Mouse (Mus musculus): ENCODE measurements around the gene C1qtnf5. TPM values are rescaled to one million over a fixed set of nuclear protein-coding genes. Genes with fewer than 3 reads are reported as not detected.

The C1qtnf5 gene
- polyA plus RNA-seq, 1 experiment from 2014 or later = 2.1 TPM

DNA sequence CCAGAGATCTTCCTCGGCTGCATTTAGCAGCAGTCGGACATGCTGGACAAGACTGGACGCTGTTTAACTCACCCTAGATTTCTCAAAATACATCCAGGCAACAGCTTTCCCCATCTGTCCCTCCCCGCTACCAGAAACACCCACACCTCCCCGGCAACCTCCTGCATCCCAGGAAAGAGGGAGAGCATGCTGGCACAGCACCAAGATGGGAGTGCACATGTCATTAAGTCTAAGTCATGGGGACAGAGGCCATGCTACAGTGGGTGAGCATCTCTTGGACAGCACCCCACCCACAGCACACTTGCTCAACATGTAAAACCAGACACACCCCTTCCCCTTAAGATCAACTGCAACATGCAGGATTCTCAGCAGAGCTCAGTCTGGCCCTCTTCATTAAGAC lies 26.1 kb upstream of the C1qtnf5 start:
- Histone ChIP-seq H3K9ac (peak overlapping the region; percentile 3; the same call in 1 of the 2 replicates), H3K4me1 (peaks cover 91% of the 10 kb centered on the region), H3K27me3 (replicated peaks) (peaks cover 9% of the 10 kb centered on the region), H3K4me3 (no peak overlapping the region), H3K4me2 (no peak overlapping the region), H3K9me3 (no peaks in the 10 kb centered on the region), H3K27ac (replicated peaks) (peak overlapping the region; percentile 82), H3K36me3 (peaks cover 4% of the 10 kb centered on the region)
- no peak for ATAC-seq (ENCODE audit: extremely low read depth, insufficient number of reproducible peaks, low FRiP score, low TSS enrichment)
- 52% methylated on average over 5 of the region's 5 CpGs for WGBS

DNA sequence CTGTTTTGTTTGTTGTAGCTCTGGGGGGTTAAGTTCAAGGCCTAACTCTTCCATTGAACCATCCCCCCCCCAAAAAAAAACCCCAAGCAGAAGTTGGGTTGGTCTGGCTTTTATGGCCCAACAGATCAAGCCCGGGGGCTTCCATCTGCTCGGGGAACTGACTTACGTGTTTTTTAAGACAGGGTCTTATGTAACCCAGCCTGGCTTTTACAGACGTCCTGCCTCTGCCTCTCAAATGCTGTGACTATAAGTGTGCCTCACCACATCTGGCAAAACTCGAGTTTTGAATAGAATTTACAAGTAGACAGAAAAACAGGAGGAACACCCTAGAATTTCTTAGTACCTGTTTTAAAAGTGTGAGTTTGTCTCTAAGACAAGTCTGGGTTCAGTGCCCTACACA lies 25.5 kb upstream of the C1qtnf5 start:
- peaks cover 91% of the 10 kb centered on the region for H3K4me1 ChIP-seq

DNA sequence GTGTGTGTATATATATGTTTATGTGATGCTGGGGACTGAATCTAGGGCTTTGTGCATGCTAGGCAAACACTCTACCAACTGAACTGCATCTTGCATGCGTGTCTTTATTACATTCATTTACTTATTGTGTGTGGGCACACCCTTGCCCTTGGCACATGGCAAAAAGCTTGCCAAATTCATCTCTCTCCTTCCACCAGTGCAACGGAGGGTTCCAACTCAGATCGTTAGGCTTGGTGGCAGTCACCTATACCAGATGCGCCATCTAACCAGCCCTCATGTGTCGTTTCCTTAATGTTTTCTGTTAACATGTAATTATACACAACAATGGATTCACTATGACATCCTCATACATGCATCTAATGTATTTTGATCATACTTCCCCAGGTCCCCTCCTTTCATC lies 24.8 kb upstream of the C1qtnf5 start:
- Histone ChIP-seq H3K27ac (replicated peaks) (peak overlapping the region; percentile 98), H3K27me3 (replicated peaks) (peaks cover 21% of the 10 kb centered on the region), H3K9ac (no peak overlapping the region), H3K4me1 (peaks cover 91% of the 10 kb centered on the region), H3K4me3 (no peak overlapping the region), H3K4me2 (no peak overlapping the region), H3K36me3 (peaks cover 2% of the 10 kb centered on the region; the same call in 1 of the 2 replicates), H3K9me3 (no peaks in the 10 kb centered on the region)
- WGBS = 88% methylated on average over 5 of the region's 5 CpGs
- ATAC-seq (ENCODE audit: extremely low read depth, insufficient number of reproducible peaks, low FRiP score, low TSS enrichment) = no peak

More for the DNA sequence above, 25.5 kb upstream of the C1qtnf5 start:
- no peak for ATAC-seq (ENCODE audit: extremely low read depth, insufficient number of reproducible peaks, low FRiP score, low TSS enrichment)
- no peak overlapping the region for H3K9ac ChIP-seq
- H3K27ac ChIP-seq (replicated peaks) = no peak overlapping the region
- no peak overlapping the region for H3K4me2 ChIP-seq
- no peak overlapping the region for H3K4me3 ChIP-seq
- 78% methylated on average over 5 of the region's 5 CpGs for WGBS
- no peaks in the 10 kb centered on the region for H3K9me3 ChIP-seq
- H3K36me3 ChIP-seq = peaks cover 2% of the 10 kb centered on the region
- peaks cover 14% of the 10 kb centered on the region for H3K27me3 ChIP-seq (replicated peaks)

DNA sequence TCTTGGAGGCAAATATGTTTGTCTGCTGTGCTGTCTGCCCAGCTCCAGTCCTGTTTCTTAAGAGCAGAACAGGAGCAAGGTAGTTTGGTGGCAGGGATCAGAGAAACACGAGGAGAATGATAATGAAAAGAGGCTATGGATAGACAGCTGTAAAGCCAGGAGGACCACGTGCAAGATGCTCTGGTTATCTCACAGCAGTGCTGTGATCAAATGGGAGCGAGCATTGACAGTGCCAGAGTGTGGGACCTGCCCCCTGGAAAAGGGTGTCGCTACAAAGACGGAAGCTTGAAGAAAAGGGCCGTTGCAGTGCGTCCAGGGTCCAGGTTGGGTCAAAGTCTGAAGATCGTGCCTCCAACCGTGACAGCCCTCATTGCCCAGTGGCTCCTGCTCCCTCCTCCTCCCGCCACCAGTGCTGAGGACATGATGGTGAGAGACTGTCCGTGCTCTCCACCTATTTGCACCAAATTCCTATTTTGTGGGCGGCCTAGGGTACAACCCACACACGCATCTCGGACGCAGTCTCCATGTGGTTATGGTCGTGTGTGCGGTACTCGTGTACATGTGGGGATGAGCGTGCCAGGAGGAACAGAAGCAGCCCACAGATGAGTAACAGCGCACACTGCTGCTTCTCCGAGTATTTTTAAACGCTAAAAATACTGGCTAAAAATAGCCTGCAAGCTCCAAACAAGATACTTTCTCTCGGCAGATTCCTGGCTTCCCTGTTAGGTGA lies 23.5 kb upstream of the C1qtnf5 start:
- no peaks in the 10 kb centered on the region for H3K9me3 ChIP-seq
- peaks cover 91% of the 10 kb centered on the region for H3K4me1 ChIP-seq
- WGBS = 9% methylated on average over 23 of the region's 23 CpGs
- peaks cover 26% of the 10 kb centered on the region for H3K27me3 ChIP-seq (replicated peaks)
- H3K9ac ChIP-seq = peak overlapping the region; percentile 97
- peak overlapping the region; percentile 98 for H3K27ac ChIP-seq (replicated peaks)
- peak overlapping the region; percentile 82 for H3K4me3 ChIP-seq
- peaks cover 2% of the 10 kb centered on the region; the same call in 1 of the 2 replicates for H3K36me3 ChIP-seq
- ATAC-seq (ENCODE audit: extremely low read depth, insufficient number of reproducible peaks, low FRiP score, low TSS enrichment) = no peak
- H3K4me2 ChIP-seq = peak overlapping the region; percentile 97

DNA sequence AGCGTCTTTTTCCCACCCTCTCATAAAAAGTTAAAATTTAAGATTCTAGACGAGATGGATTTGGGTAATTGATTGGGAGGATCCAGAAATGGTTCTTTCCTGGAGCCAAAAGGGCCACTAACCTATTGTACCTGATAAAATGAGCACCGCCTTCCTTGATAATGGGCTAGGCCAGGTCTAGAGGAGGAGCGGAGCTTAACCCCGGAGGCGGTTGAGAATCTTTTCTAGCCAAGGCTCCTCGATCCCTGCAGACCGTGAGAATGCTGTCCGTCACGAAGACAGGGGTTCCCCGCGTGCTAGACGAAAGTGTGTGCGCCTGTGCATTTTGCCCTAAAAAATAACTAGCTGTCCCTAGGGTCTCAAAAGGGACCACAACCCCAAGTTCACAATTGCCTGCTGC lies 22.8 kb upstream of the C1qtnf5 start:
- Histone ChIP-seq H3K4me2 (peak overlapping the region; percentile 97), H3K9me3 (no peaks in the 10 kb centered on the region), H3K27me3 (replicated peaks) (peaks cover 26% of the 10 kb centered on the region), H3K9ac (peak overlapping the region; percentile 97), H3K36me3 (peaks cover 4% of the 10 kb centered on the region), H3K4me1 (peaks cover 91% of the 10 kb centered on the region), H3K27ac (replicated peaks) (peak overlapping the region; percentile 98), H3K4me3 (peak overlapping the region; percentile 82)
- 1% methylated on average over 14 of the region's 14 CpGs for WGBS
- no peak for ATAC-seq (ENCODE audit: extremely low read depth, insufficient number of reproducible peaks, low FRiP score, low TSS enrichment)

DNA sequence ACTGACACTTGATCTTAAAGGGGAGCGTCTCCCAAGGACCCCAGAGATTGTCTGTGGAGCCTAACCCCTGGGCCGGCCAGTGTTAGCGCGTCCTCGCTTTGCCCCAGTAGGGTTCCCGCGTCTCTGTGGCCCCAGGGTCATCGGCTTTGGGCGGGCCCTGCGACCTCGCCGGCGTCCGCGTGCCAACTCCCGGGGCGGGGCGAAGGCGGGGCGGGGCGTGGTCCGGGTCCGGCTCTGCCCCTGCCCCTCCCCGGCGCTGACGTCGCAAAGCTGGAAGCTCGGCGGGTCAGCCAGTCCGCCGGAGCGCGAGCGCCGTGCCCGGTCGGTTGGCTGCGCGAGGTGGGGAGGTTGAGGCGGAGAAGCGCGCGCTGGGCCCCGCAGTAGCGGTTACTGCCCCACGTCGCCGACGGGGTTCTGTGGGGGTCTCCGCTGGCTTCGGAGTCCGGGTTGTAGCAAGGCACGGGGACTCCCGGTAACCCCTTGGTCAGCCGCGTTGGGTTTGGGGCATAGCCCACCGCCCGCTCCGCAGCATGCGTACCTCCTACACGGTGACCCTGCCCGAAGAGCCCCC lies 22.3 kb upstream of the C1qtnf5 start:
- H3K9ac ChIP-seq = peak overlapping the region; percentile 97
- peaks cover 26% of the 10 kb centered on the region for H3K27me3 ChIP-seq (replicated peaks)
- peak overlapping the region; percentile 98 for H3K27ac ChIP-seq (replicated peaks)
- peaks cover 9% of the 10 kb centered on the region for H3K36me3 ChIP-seq
- peak overlapping the region; percentile 97 for H3K4me2 ChIP-seq
- WGBS = under 1% methylated on average over 62 of the region's 62 CpGs
- peak overlapping the region; percentile 82 for H3K4me3 ChIP-seq
- peaks cover 91% of the 10 kb centered on the region for H3K4me1 ChIP-seq
- ATAC-seq (ENCODE audit: extremely low read depth, insufficient number of reproducible peaks, low FRiP score, low TSS enrichment) = peak; percentile 66
- no peaks in the 10 kb centered on the region for H3K9me3 ChIP-seq

DNA sequence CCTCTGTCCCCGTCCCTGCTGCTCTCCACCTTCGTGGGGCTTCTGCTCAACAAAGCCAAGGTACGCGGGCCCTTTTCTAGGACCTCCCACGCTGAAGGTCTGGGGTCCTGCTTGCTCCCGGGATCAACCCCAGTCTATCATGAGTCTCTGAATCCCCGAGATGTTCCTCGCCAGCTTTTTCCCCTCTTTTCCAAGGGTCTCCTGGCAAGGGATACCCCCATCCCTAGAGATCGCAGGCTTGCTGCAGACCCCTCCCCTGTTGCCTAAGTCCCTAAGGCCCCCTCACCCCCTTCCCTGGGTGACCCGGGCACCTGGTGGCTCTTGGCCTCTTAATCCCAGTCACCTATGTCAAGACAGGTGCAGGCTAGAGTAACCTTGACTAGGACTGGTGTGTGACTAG lies 21.8 kb upstream of the C1qtnf5 start:
- Histone ChIP-seq H3K4me3 (peak overlapping the region; percentile 82), H3K4me2 (peak overlapping the region; percentile 97), H3K27me3 (replicated peaks) (peaks cover 26% of the 10 kb centered on the region), H3K4me1 (peaks cover 90% of the 10 kb centered on the region), H3K27ac (replicated peaks) (peak overlapping the region; percentile 98), H3K36me3 (peaks cover 14% of the 10 kb centered on the region), H3K9ac (peak overlapping the region; percentile 97), H3K9me3 (no peaks in the 10 kb centered on the region)
- no peak for ATAC-seq (ENCODE audit: extremely low read depth, insufficient number of reproducible peaks, low FRiP score, low TSS enrichment)
- WGBS = 3% methylated on average over 10 of the region's 10 CpGs

DNA sequence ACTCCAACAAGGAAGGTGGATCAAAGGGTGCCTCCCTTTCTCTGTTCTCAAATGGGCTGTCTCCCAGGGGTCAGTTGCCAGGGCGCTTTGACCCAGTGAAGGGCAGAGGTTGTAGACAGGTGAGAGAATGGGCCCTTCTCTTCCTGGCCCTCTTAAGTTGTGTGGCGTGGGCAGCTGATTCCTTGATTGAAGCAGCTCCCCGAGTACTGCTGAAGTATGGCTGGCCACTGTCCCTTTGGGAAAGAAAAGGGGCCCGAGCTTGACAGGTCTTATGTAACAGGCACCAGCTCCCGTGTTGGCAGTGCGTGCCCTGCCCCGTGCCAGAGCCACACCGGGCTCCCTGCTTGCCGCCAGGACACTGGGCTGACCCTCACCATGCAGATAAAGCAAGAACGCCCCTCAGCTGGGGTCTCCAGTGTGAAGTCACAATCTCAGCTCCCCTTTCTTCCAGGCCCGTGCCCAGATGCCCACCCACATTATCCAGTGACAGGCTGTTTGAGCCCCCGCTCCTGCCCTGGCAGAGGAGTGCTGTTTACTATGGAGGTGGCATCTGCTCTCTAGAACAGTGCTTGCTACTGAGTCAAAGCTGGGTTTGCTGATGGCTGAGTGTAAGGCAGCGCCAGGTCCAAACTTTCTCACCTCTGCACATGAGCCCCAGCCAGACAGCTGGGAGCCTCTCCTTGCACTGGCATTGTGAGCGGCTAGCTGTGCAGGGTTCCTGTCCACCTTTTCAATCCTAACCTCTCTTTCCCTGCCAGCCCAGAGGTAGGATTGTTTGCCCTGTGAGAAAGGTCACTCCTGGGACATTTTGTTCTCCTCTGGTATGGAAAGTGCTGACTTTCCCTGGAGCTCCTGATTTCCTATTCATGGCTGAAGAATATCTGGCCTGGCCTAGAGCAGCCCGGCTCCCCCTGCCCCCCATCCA lies 21.0 kb upstream of the C1qtnf5 start:
- no peaks in the 10 kb centered on the region for H3K9me3 ChIP-seq
- H3K36me3 ChIP-seq = peaks cover 21% of the 10 kb centered on the region
- ATAC-seq (ENCODE audit: extremely low read depth, insufficient number of reproducible peaks, low FRiP score, low TSS enrichment) = no peak
- peak overlapping the region; percentile 97 for H3K4me2 ChIP-seq
- H3K27me3 ChIP-seq (replicated peaks) = peaks cover 26% of the 10 kb centered on the region
- H3K9ac ChIP-seq = peak overlapping the region; percentile 97
- H3K4me3 ChIP-seq = peak overlapping the region; percentile 82
- H3K27ac ChIP-seq (replicated peaks) = peak overlapping the region; percentile 98
- WGBS = 44% methylated on average over 15 of the region's 15 CpGs
- H3K4me1 ChIP-seq = peaks cover 83% of the 10 kb centered on the region

DNA sequence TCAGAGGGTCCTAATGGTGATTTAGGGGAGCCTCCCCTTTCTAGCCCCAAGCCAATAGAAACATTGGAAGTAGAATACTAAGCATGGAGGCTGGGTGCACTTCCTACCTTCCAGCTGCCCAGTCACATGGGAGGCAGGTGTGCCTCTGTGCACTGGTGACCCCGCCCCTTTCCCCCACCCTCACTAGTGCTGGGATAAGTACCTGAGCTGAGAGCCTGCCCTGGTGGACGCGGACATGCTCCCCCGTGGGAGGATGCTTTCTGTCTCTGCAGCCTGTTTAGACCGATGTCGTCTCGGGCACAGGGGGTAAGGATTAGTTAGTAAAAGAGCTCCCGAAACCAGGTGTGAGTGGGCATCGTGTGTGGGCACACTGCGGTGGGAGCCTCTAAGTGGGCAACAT lies 20.1 kb upstream of the C1qtnf5 start:
- H3K4me3 ChIP-seq = peak overlapping the region; percentile 82
- 33% methylated on average over 10 of the region's 10 CpGs for WGBS
- no peaks in the 10 kb centered on the region for H3K9me3 ChIP-seq
- H3K4me2 ChIP-seq = peak overlapping the region; percentile 97
- peaks cover 76% of the 10 kb centered on the region for H3K4me1 ChIP-seq
- peak overlapping the region; percentile 97 for H3K9ac ChIP-seq
- H3K36me3 ChIP-seq = peaks cover 29% of the 10 kb centered on the region
- peaks cover 26% of the 10 kb centered on the region for H3K27me3 ChIP-seq (replicated peaks)
- ATAC-seq (ENCODE audit: extremely low read depth, insufficient number of reproducible peaks, low FRiP score, low TSS enrichment) = no peak
- H3K27ac ChIP-seq (replicated peaks) = peak overlapping the region; percentile 98

DNA sequence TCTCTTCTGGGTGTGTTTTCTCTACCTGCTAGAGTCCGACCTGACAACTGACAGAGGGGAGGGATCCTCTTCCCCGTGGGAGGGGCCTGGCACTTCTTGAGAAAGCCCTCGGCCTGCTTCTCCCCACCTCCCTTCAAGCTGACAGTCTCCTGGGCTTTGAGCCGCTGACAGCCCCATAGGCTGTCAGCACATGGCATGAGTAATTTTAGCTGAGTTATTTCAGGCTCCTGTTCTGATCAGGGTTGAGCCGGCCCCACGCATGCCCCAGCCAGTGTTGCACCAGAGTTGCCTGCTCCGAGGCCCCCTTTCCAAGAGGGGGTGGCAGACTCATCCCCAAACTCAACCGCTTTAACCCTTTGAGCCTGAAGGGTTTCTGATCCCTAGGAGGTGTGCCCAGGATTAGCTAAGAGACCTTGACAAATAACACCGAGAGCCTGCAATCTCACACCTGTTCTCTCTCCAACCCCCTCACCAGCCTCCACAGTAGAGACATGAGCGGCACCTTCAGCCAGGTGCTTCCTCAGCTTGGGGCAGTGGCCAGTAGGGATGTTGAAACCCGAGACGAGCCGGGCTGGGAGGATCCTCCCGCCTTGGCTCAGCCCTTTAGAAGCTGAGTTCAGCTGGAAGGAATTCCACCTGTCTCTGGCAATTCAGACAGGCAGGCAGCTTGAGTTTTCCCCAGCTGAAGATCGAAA lies 19.1 kb upstream of the C1qtnf5 start:
- 4% methylated on average over 15 of the region's 15 CpGs for WGBS
- Histone ChIP-seq H3K4me3 (peak overlapping the region; percentile 82), H3K36me3 (peaks cover 38% of the 10 kb centered on the region), H3K4me2 (peak overlapping the region; percentile 97), H3K9me3 (no peaks in the 10 kb centered on the region), H3K4me1 (peaks cover 68% of the 10 kb centered on the region), H3K9ac (peak overlapping the region; percentile 97), H3K27ac (replicated peaks) (peak overlapping the region; percentile 98), H3K27me3 (replicated peaks) (peaks cover 26% of the 10 kb centered on the region)
- no peak for ATAC-seq (ENCODE audit: extremely low read depth, insufficient number of reproducible peaks, low FRiP score, low TSS enrichment)
